Mouse (Mus musculus): ENCODE measurements around the gene Ccnt2.

GRCm38 (mm10) chr1:127731086-127731485 is 42.9 kb upstream of the Ccnt2 start:
- TF ChIP-seq CTCF (IDR thresholded peaks at IDR 0.05; ENCODE audit: low read depth), result no peak
- no peak for TF ChIP-seq EP300 (optimal IDR thresholded peaks at IDR 0.05)
